Mouse (Mus musculus) layer of hippocampus, adult 9-11 months (tissue): ENCODE results near the gene Skint7.
"Not testable (repeated sequence)": the region's sequence is repeated elsewhere in the genome, so short reads cannot be mapped to it uniquely, and the experiment has no call there.

ENCODE experiments used
- DNase-seq: peaks from one replicate; pipeline ENCODE4 v3.0.0; 2022

Gene Skint7

GRCm38 (mm10) chr4:111972623-111973022, at the start of gene Skint7:
TSS of gene Skint7 (plus strand) at chr4:111972923.
- DNase-seq: no peak

DNA sequence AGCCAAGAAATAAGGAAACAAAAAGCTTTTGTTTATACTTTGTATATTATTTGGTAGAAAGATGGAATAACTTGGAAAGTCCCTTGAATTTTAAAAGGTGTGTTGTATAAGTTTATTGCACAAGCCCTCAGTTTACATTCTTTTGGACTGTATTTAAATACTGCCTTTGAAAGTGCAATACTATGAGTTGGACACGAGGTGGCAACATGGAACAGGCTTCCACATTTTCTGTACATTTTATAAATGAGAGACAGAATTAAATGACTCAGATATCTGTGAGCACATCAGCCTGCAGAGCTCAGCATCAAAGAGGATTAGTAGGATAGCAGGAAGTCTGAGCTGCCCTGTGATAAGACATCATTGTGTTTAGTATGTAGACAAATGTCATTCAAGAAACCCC, 11.4 kb upstream of the Skint7 start:
- no peak for DNase-seq

- not testable (repeated sequence) for DNase-seq
These were observed 9.5 kb upstream of the Skint7 start for GRCm38 (mm10) chr4:111963241-111963640.

GRCm38 (mm10) chr4:111963669-111964068, 9.1 kb upstream of the Skint7 start:
- DNase-seq: no peak

DNA sequence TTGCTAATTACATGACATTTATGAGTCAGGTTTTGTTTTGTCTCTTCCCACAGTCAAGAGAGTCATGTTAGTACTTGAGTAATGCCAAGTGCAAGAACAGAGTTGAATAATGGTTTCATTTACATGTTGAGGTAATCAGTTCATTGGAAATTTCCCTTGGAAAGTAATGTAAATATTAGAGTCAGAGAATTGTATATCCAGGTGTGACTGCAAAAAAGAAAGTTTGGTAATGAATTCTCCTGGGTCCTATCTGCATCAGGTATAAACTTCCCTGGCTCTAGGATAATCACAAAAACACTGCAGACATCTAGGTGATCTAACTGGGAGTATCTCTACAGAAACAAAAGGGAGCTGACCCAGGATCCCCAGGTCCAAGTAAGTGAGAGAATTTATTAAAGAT, 33.2 kb downstream of the Skint7 start, which contains the start of gene Skint1:
Gene Skint1, plus strand, starts transcription at position 301 of the 400 bp plus-strand sequence.
- DNase-seq: no peak
